Mouse (Mus musculus): ENCODE measurements around the gene Prg3. TPM values are rescaled to one million over a fixed set of nuclear protein-coding genes. Genes with fewer than 3 reads are reported as not detected.

The Prg3 gene
- polyA plus RNA-seq (2012; rRNA removed), result not detected in 2 replicates

GRCm38 (mm10) chr2:84987930-84988329, at the start of gene Prg3:
Gene Prg3 (plus strand): TSS chr2:84988215.

GRCm38 (mm10) chr2:84980188-84980587, 7.8 kb upstream of the Prg3 start, which contains the start of gene Prg2:
Gene Prg2 (plus strand): TSS chr2:84980461.

GRCm38 (mm10) chr2:85037047-85038026, 49.3 kb downstream of the Prg3 start, which contains the start of the genes Ssrp1 and P2rx3:
Gene Ssrp1 (plus strand): TSS chr2:85037234.
Gene P2rx3 (minus strand): TSS chr2:85037462.

Other genes starting within 250 kb of the Prg3 start
- gene Gm19426, start 244.6 kb upstream of the Prg3 start, polyA plus RNA-seq (2012; rRNA removed), result 4.9 and 6.1 TPM in 2 replicates
- gene Serping1, start 212.8 kb upstream of the Prg3 start, polyA plus RNA-seq (2012; rRNA removed), result 14.7 and 19.9 TPM in 2 replicates
- 11.0 and 12.9 TPM in 2 replicates for gene Ube2l6, start 189.4 kb upstream of the Prg3 start, polyA plus RNA-seq (2012; rRNA removed)
- gene Smtnl1, start 165.6 kb upstream of the Prg3 start, polyA plus RNA-seq (2012; rRNA removed), result 1.5 TPM in 1 of 2 replicates, not detected in the other
- 108 and 122 TPM in 2 replicates for gene Timm10, start 161.2 kb upstream of the Prg3 start, polyA plus RNA-seq (2012; rRNA removed)
- 1.5 and 1.6 TPM in 2 replicates for gene Slc43a1, start 149.4 kb upstream of the Prg3 start, polyA plus RNA-seq (2012; rRNA removed)
- gene Rtn4rl2, start 101.5 kb upstream of the Prg3 start, polyA plus RNA-seq (2012; rRNA removed), result 24.1 and 28.7 TPM in 2 replicates
- 8.2 and 11.9 TPM in 2 replicates for gene Slc43a3, start 51.6 kb upstream of the Prg3 start, polyA plus RNA-seq (2012; rRNA removed)
- not detected in 2 replicates for gene Prg2, start 7.8 kb upstream of the Prg3 start, polyA plus RNA-seq (2012; rRNA removed)
- 170 and 182 TPM in 2 replicates for gene Ssrp1, start 49.0 kb downstream of the Prg3 start, polyA plus RNA-seq (2012; rRNA removed)
- 1.2 and 7.3 TPM in 2 replicates for gene P2rx3, start 49.2 kb downstream of the Prg3 start, polyA plus RNA-seq (2012; rRNA removed)
- 32.7 and 35.2 TPM in 2 replicates for gene Tnks1bp1, start 59.8 kb downstream of the Prg3 start, polyA plus RNA-seq (2012; rRNA removed)
- gene Aplnr, start 148.0 kb downstream of the Prg3 start, polyA plus RNA-seq (2012; rRNA removed), result 13.4 and 13.9 TPM in 2 replicates
- 30.6 and 31.7 TPM in 2 replicates for gene Lrrc55, start 209.0 kb downstream of the Prg3 start, polyA plus RNA-seq (2012; rRNA removed)

Data from central nervous system, embryonic 18 days (tissue).